Mouse (Mus musculus) c-Kit-positive CD71-positive TER-119-positive erythroid progenitor cells, embryonic 14.5 days (primary cell): ENCODE data around the gene Slc25a42.

Experiments used
- DNase-seq: peaks from one replicate; pipeline ENCODE4 v3.0.0-alpha.2; 2013; ENCODE audit warnings: low spot score

The Slc25a42 gene

GRCm38 (mm10) chr8:70170748-70171147 is 41.4 kb downstream of the Slc25a42 start:
- DNase-seq = no peak

DNA sequence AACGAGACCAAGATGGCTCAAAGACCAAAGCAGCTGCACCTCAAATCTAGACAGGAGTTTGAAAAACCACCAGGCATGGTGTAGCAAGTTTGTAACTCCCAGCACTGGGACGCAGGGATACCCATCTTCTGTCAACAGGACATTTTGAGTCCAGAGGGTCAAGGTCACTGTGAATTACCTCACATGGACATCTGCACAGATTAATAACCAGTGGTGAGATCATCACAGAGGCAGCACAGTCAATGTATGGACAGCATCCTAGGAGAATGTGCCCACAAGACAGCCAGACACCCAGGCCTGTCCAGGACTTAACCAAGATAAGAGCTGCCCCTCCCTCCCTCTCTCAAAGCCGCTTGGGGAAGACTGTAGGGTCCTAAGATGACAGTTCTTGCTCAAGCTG is 42.0 kb downstream of the Slc25a42 start:
- no peak for DNase-seq

DNA sequence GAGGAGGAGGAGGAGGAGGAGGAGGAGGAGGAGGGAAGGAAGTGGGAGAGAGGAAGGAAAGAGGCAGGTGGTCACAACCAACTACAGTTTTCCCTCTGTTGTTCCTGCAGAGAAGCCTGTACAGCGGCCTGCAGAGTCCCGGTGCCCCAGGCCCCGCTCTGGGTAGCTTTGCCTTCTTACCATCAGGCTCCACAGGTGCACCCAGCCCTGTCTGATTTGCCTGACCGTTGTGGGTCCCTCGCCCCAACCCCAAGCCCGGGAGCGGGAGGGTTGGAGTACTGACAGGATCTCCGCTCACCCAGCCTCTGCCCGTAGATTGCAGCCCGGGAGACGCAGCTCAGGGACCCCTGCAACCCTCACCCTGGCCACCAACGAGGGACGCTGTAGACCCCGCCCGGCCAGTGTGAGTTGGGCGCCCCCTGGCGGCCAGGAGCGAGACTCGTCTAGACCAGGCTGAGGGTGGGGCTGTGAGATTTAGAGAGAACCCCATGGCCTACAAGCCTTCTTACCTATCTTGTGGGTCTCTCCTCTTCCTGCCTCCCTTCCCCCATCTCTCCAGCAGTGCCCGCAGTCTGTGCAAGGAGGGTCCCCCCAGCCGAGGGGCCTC is 45.5 kb downstream of the Slc25a42 start:
- DNase-seq = peak; percentile 56

GRCm38 (mm10) chr8:70163316-70163715 is 48.8 kb downstream of the Slc25a42 start:
- no peak for DNase-seq

DNA sequence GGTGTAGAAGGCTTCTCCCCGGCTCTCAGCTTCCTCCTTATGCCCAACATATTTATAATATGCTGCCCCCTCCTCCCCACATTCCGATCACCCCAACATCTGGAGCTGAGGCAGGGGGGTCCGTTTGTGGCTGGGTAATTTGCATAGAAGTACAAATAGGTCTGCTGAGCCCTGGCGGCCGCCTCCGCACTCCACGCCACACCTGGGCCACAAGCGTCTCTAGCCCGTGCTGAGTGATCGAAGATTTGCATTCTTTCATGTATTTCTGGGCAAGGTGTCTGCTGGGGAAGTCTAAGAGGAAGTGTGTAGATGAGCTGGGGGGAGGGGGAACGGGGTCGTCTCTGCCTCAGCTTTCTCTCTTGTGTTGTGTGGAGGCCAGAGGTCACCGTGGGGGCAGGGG is 52.1 kb downstream of the Slc25a42 start:
- DNase-seq = no peak

GRCm38 (mm10) chr8:70159211-70159610 is 52.9 kb downstream of the Slc25a42 start:
- no peak for DNase-seq

- DNase-seq = peak; percentile 53
Observed at GRCm38 (mm10) chr8:70158069-70158853, 53.8 kb downstream of the Slc25a42 start.

- DNase-seq = no peak
Observed at GRCm38 (mm10) chr8:70157240-70157800, 54.8 kb downstream of the Slc25a42 start.

GRCm38 (mm10) chr8:70152537-70153257 is 59.4 kb downstream of the Slc25a42 start:
- peak; percentile 77 for DNase-seq

GRCm38 (mm10) chr8:70150158-70150557 is 61.9 kb downstream of the Slc25a42 start:
- DNase-seq = no peak

DNA sequence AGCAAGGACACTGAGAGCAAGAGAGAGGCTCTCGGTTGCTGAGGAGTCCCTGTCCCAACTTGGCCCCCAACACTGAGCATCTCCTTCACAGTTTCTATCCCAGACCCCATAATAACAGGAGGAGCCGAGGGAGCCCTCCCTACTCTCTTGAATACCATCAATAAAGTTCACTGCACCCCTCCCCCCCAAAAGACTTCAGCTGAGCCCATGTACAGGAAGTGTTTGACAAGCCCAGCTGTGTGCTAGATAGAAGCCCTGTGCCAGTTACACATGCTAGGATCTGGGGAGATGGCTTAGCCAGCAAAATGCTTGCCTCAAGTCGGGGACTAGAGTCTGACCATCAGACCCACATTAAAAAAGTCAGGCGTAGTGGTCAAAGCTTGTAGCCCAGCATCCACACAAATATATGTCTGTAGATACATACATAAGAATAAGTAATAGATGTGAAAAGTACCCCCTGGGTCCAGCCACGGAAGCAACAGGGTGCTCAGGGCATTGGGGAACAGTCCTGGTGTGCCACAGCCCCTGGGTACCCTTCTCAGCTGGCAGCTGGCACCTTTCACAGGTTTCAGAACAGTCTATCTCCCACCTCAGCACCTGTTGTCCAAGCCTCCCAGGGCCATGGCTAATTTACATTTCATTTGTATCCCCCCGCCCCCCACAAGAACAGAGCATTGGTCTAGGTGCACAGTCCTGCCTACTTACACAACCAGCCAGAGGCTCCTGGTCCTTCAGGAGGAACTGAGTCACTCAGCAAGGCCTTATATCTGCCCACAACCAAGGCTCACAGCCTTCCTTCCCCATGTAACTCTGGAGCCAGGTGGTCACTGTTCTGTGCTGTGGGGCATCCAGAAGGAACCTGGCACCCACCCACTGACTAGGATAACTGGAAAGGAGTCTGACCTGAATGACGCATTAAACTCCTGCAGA is 64.2 kb downstream of the Slc25a42 start:
- no peak for DNase-seq

- DNase-seq = no peak
Observed at GRCm38 (mm10) chr8:70139981-70140380, 72.1 kb downstream of the Slc25a42 start.

DNA sequence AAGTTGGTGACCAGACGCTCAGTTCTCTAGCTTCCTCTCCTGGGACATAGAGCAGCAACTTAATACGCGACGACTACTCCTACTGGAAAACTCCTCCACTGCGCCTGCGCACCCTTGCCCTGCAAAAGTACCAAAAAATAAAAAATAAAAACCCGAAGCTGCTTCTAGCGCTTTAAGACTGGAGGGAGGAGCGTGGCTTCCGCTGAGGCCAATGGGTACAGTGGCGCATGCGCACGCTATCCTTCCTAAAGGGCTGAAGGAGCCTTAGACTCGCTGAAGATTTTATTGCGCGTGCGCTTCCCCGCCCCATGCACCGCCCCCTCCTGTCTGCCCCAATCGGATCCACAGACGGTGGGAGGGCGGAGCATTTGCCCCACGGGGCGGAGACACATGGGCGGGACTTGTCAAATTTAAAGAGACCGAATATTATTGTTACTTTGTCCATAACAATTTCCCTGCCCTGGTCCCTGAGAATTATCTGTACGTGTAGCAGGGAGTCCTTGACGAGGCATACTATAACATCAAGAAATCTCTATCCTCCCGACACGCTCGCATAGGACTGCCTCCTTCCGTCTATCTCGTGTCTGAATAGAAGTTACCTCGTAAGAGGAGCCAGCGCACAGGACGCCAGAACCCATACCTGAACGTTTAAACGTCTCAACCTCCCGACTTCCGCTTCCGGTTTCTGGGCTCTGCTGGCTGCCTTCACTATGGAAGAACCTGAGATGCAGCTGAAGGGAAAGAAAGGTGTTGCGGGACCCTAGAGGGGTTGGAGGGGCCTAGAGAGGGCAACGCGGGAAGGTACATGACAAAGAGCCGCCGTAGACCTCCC is 72.9 kb downstream of the Slc25a42 start, which contains the start of the genes Rfxank, Borcs8 and Mef2b:
Gene Rfxank (minus strand): TSS at position 129 of the 832 bp plus-strand sequence.
Gene Borcs8 (plus strand): TSS at position 474 of the 832 bp plus-strand sequence.
Gene Mef2b (plus strand): TSS at position 686 of the 832 bp plus-strand sequence.
- peak; percentile 100 for DNase-seq

- no peak for DNase-seq
Observed at GRCm38 (mm10) chr8:70137890-70138289, 74.2 kb downstream of the Slc25a42 start.

GRCm38 (mm10) chr8:70136591-70136990 is 75.5 kb downstream of the Slc25a42 start:
- no peak for DNase-seq

- DNase-seq = no peak
Observed at GRCm38 (mm10) chr8:70134931-70135330, 77.2 kb downstream of the Slc25a42 start.
